Mouse (Mus musculus): ENCODE results near the gene Cops4. TPM values are rescaled to one million over a fixed set of nuclear protein-coding genes. Genes with fewer than 3 reads are reported as not detected.

The Cops4 gene
- polyA plus RNA-seq, 1 experiment from 2014 or later = 263 TPM

GRCm38 (mm10) chr5:100570716-100571115 lies 52.6 kb downstream of the Cops4 start:
- Histone ChIP-seq H3K27me3 (ENCODE audit: control insufficient read depth, insufficient read depth, low read length) (no peaks in the 10 kb centered on the region), H3K4me1 (ENCODE audit: control insufficient read depth, insufficient read depth, low read length) (no peaks in the 10 kb centered on the region), H3K27ac (replicated peaks; ENCODE audit: low read depth, low read length) (no peak overlapping the region), H3K9ac (replicated peaks; ENCODE audit: low read length) (no peak overlapping the region), H3K9me3 (replicated peaks; ENCODE audit: control insufficient read depth, low read length) (no peaks in the 10 kb centered on the region), H3K4me2 (ENCODE audit: low read depth, low read length) (no peak overlapping the region; the same call in 1 of the 2 replicates), H3K4me3 (ENCODE audit: low read depth, low read length) (no peak overlapping the region), H3K36me3 (replicated peaks; ENCODE audit: control insufficient read depth, insufficient read depth, low read depth, low read length) (no peaks in the 10 kb centered on the region)
- ATAC-seq (replicated peaks; ENCODE audit: insufficient number of reproducible peaks, low FRiP score, low TSS enrichment, low read depth) = no peak
- 35% methylated on average over 8 of the region's 8 CpGs for WGBS
- no peak for DNase-seq (ENCODE audit: low spot score)

DNA sequence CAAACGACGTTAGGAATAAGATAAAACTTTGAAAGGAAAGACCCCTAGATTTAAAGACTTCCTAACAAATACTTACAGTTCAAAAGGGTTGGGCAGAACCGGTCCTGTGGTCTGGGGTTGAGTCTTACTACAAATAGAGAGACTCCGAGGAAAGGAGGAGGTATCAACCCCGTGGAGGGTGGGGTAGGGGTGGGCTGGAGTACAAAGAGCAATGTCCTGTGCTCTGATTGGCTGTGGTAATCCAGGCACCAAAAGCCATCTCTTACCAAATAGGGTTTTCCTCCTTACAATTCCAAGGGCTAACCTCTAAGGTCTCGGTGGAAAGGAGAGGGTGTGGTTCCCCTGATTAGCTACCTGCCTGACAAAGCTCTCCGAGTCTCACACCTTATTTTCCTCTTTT lies 54.0 kb downstream of the Cops4 start, which contains the start of gene Plac8:
Gene Plac8, minus strand, starts transcription at position 177 of the 400 bp plus-strand sequence.
- Histone ChIP-seq H3K9me3 (replicated peaks; ENCODE audit: control insufficient read depth, low read length) (no peaks in the 10 kb centered on the region), H3K27ac (replicated peaks; ENCODE audit: low read depth, low read length) (no peak within 1 kb of the TSS), H3K4me1 (ENCODE audit: control insufficient read depth, insufficient read depth, low read length) (no peaks in the 10 kb centered on the region), H3K4me3 (ENCODE audit: low read depth, low read length) (no peak within 1 kb of the TSS), H3K9ac (replicated peaks; ENCODE audit: low read length) (no peak within 1 kb of the TSS), H3K27me3 (ENCODE audit: control insufficient read depth, insufficient read depth, low read length) (no peaks in the 10 kb centered on the region), H3K4me2 (ENCODE audit: low read depth, low read length) (no peak within 1 kb of the TSS), H3K36me3 (replicated peaks; ENCODE audit: control insufficient read depth, insufficient read depth, low read depth, low read length) (no peaks in the 10 kb centered on the region)
- ATAC-seq (replicated peaks; ENCODE audit: insufficient number of reproducible peaks, low FRiP score, low TSS enrichment, low read depth) = no peak
- no peak for DNase-seq (ENCODE audit: low spot score)
- 36% methylated on average over 7 of the region's 7 CpGs for WGBS

DNA sequence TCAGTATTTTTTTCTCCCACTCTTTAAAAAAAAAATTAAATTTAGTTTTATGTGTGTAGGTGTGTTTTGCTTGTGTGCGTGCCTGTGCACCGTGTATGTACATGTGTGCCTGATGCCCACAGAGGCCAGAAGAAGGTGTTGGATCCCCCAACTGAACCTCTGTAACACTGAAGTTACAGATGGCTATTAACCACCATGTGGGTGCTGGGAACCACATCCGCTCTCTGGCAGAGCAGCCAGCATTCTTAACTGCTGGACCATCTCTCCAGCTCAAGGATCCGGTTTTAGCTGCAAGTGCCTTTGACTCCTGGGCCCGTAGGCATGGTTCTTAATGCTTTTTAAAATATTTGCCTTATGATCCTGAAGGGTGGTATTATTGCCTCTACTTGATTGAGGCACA lies 55.1 kb downstream of the Cops4 start:
- Histone ChIP-seq H3K36me3 (replicated peaks; ENCODE audit: control insufficient read depth, insufficient read depth, low read depth, low read length) (no peaks in the 10 kb centered on the region), H3K9ac (replicated peaks; ENCODE audit: low read length) (no peak overlapping the region), H3K4me1 (ENCODE audit: control insufficient read depth, insufficient read depth, low read length) (no peaks in the 10 kb centered on the region), H3K4me2 (ENCODE audit: low read depth, low read length) (no peak overlapping the region), H3K27ac (replicated peaks; ENCODE audit: low read depth, low read length) (no peak overlapping the region), H3K4me3 (ENCODE audit: low read depth, low read length) (no peak overlapping the region), H3K27me3 (ENCODE audit: control insufficient read depth, insufficient read depth, low read length) (no peaks in the 10 kb centered on the region), H3K9me3 (replicated peaks; ENCODE audit: control insufficient read depth, low read length) (no peaks in the 10 kb centered on the region)
- DNase-seq (ENCODE audit: low spot score) = no peak
- WGBS = 88% methylated on average over 5 of the region's 5 CpGs
- no peak for ATAC-seq (replicated peaks; ENCODE audit: insufficient number of reproducible peaks, low FRiP score, low TSS enrichment, low read depth)

- Histone ChIP-seq H3K9ac (replicated peaks; ENCODE audit: low read length) (no peak overlapping the region), H3K4me1 (ENCODE audit: control insufficient read depth, insufficient read depth, low read length) (no peaks in the 10 kb centered on the region), H3K27ac (replicated peaks; ENCODE audit: low read depth, low read length) (no peak overlapping the region), H3K9me3 (replicated peaks; ENCODE audit: control insufficient read depth, low read length) (no peaks in the 10 kb centered on the region), H3K36me3 (replicated peaks; ENCODE audit: control insufficient read depth, insufficient read depth, low read depth, low read length) (no peaks in the 10 kb centered on the region), H3K4me2 (ENCODE audit: low read depth, low read length) (no peak overlapping the region), H3K27me3 (ENCODE audit: control insufficient read depth, insufficient read depth, low read length) (no peaks in the 10 kb centered on the region), H3K4me3 (ENCODE audit: low read depth, low read length) (no peak overlapping the region)
- WGBS = 67% methylated on average over 1 of the region's 1 CpGs
- DNase-seq (ENCODE audit: low spot score) (no peak), ATAC-seq (replicated peaks; ENCODE audit: insufficient number of reproducible peaks, low FRiP score, low TSS enrichment, low read depth) (no peak)
Measured at GRCm38 (mm10) chr5:100574771-100575170, 56.7 kb downstream of the Cops4 start.

GRCm38 (mm10) chr5:100578863-100579411 lies 60.8 kb downstream of the Cops4 start:
- Histone ChIP-seq H3K36me3 (replicated peaks; ENCODE audit: control insufficient read depth, insufficient read depth, low read depth, low read length) (no peaks in the 10 kb centered on the region), H3K4me1 (ENCODE audit: control insufficient read depth, insufficient read depth, low read length) (no peaks in the 10 kb centered on the region), H3K27ac (replicated peaks; ENCODE audit: low read depth, low read length) (no peak overlapping the region), H3K4me2 (ENCODE audit: low read depth, low read length) (no peak overlapping the region), H3K27me3 (ENCODE audit: control insufficient read depth, insufficient read depth, low read length) (no peaks in the 10 kb centered on the region), H3K4me3 (ENCODE audit: low read depth, low read length) (no peak overlapping the region), H3K9ac (replicated peaks; ENCODE audit: low read length) (no peak overlapping the region), H3K9me3 (replicated peaks; ENCODE audit: control insufficient read depth, low read length) (no peaks in the 10 kb centered on the region)
- 83% methylated on average over 5 of the region's 5 CpGs for WGBS
- DNase-seq (ENCODE audit: low spot score) = no peak
- no peak for ATAC-seq (replicated peaks; ENCODE audit: insufficient number of reproducible peaks, low FRiP score, low TSS enrichment, low read depth)

DNA sequence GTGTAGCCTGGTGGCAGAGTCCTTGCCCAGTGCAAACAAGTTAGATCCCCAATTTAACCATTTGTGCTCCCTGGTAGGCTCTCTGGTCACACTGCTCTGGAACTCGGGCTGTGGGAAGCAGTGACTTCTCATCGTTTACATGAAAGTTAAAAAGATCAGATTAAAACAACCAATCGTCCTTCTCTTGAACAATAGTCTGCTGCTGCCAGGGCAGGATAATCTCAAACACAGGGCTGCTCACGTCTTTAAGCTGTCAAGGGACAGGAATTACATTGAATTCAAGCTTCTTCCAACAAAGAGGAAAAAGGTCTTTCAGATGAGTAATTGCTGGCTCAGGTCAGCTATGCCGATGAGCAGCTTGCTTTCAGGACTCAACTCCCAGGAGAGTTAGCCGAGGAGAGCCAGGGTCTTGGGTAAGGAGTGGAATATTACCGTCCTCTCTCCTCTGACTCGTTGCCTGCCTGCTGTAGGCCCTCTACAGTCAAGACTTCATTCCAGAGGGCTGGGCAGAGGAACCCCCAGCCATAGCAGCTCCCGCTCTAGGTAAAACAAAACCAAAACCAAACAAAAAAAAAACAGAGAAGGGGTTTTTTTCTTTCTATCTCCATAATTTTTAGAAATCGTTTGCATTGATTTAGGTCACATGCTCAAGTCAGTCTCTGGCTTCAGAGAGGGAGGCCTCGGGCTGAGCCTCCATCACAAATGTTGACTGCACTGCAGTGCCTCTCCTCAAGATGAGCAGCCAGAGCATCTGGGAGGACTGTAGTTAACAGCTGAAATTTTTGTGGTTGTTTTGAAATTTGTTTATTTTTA lies 63.7 kb downstream of the Cops4 start:
- H3K4me2 ChIP-seq (ENCODE audit: low read depth, low read length) = no peak overlapping the region
- no peak overlapping the region for H3K27ac ChIP-seq (replicated peaks; ENCODE audit: low read depth, low read length)
- no peak overlapping the region for H3K9ac ChIP-seq (replicated peaks; ENCODE audit: low read length)
- H3K9me3 ChIP-seq (replicated peaks; ENCODE audit: control insufficient read depth, low read length) = no peaks in the 10 kb centered on the region
- no peaks in the 10 kb centered on the region for H3K36me3 ChIP-seq (replicated peaks; ENCODE audit: control insufficient read depth, insufficient read depth, low read depth, low read length)
- no peak for ATAC-seq (replicated peaks; ENCODE audit: insufficient number of reproducible peaks, low FRiP score, low TSS enrichment, low read depth)
- no peak for DNase-seq (ENCODE audit: low spot score)
- no peaks in the 10 kb centered on the region for H3K4me1 ChIP-seq (ENCODE audit: control insufficient read depth, insufficient read depth, low read length)
- 68% methylated on average over 11 of the region's 11 CpGs for WGBS
- no peak overlapping the region for H3K4me3 ChIP-seq (ENCODE audit: low read depth, low read length)
- H3K27me3 ChIP-seq (ENCODE audit: control insufficient read depth, insufficient read depth, low read length) = no peaks in the 10 kb centered on the region

DNA sequence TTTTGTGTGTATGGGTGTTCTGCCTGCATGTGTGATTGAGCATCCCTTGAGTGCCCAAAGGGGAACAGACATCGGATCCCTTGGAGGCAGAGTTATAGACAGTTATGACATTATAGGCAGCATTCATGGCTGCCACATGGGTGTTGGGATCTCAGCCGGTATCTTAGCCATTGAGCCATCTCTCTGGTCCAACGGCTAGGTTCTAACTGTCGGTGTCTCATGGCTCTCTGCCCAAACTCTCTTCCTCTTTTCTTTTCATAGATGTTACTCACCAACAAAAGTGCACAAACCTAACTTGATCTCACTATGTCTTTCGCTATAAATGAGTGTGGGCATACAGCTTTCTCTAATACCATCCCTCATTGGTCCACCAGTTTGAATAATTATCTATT lies 64.3 kb downstream of the Cops4 start:
- 92% methylated on average over 5 of the region's 5 CpGs for WGBS

GRCm38 (mm10) chr5:100583066-100583465 lies 65.0 kb downstream of the Cops4 start:
- WGBS = 82% methylated on average over 7 of the region's 7 CpGs
- no peaks in the 10 kb centered on the region for H3K36me3 ChIP-seq (replicated peaks; ENCODE audit: control insufficient read depth, insufficient read depth, low read depth, low read length)

More for the DNA sequence above, 64.3 kb downstream of the Cops4 start:
- H3K27me3 ChIP-seq (ENCODE audit: control insufficient read depth, insufficient read depth, low read length) = no peaks in the 10 kb centered on the region
- H3K4me3 ChIP-seq (ENCODE audit: low read depth, low read length) = no peak overlapping the region
- no peak overlapping the region for H3K9ac ChIP-seq (replicated peaks; ENCODE audit: low read length)
- H3K36me3 ChIP-seq (replicated peaks; ENCODE audit: control insufficient read depth, insufficient read depth, low read depth, low read length) = no peaks in the 10 kb centered on the region
- ATAC-seq (replicated peaks; ENCODE audit: insufficient number of reproducible peaks, low FRiP score, low TSS enrichment, low read depth) (no peak), DNase-seq (ENCODE audit: low spot score) (no peak)
- H3K4me1 ChIP-seq (ENCODE audit: control insufficient read depth, insufficient read depth, low read length) = no peaks in the 10 kb centered on the region
- H3K9me3 ChIP-seq (replicated peaks; ENCODE audit: control insufficient read depth, low read length) = no peaks in the 10 kb centered on the region
- H3K4me2 ChIP-seq (ENCODE audit: low read depth, low read length) = no peak overlapping the region
- no peak overlapping the region for H3K27ac ChIP-seq (replicated peaks; ENCODE audit: low read depth, low read length)

More at GRCm38 (mm10) chr5:100583066-100583465, 65.0 kb downstream of the Cops4 start:
- no peak overlapping the region for H3K4me3 ChIP-seq (ENCODE audit: low read depth, low read length)
- no peak for ATAC-seq (replicated peaks; ENCODE audit: insufficient number of reproducible peaks, low FRiP score, low TSS enrichment, low read depth)
- peak; percentile 16 for DNase-seq (ENCODE audit: low spot score)
- H3K9ac ChIP-seq (replicated peaks; ENCODE audit: low read length) = no peak overlapping the region
- H3K4me2 ChIP-seq (ENCODE audit: low read depth, low read length) = no peak overlapping the region
- H3K27ac ChIP-seq (replicated peaks; ENCODE audit: low read depth, low read length) = no peak overlapping the region
- no peaks in the 10 kb centered on the region for H3K27me3 ChIP-seq (ENCODE audit: control insufficient read depth, insufficient read depth, low read length)
- no peaks in the 10 kb centered on the region for H3K9me3 ChIP-seq (replicated peaks; ENCODE audit: control insufficient read depth, low read length)
- no peaks in the 10 kb centered on the region for H3K4me1 ChIP-seq (ENCODE audit: control insufficient read depth, insufficient read depth, low read length)
